Mouse (Mus musculus) thymus, postnatal 14 days (tissue): ENCODE results near the gene Ptchd4.

Experiments used
- DNase-seq: peaks from one replicate; pipeline ENCODE4 v3.0.0; 2021

The Ptchd4 gene

GRCm38 (mm10) chr17:42315669-42316611, at the start of gene Ptchd4:
TSS of gene Ptchd4 (plus strand) at chr17:42315947.
- no peak for DNase-seq

GRCm38 (mm10) chr17:42276861-42277260, 38.9 kb upstream of the Ptchd4 start:
- no peak for DNase-seq

- no peak for DNase-seq
These were observed 31.4 kb upstream of the Ptchd4 start for GRCm38 (mm10) chr17:42284391-42284790.

GRCm38 (mm10) chr17:42286255-42286654, 29.5 kb upstream of the Ptchd4 start:
- no peak for DNase-seq

GRCm38 (mm10) chr17:42290341-42290740, 25.4 kb upstream of the Ptchd4 start:
- no peak for DNase-seq

GRCm38 (mm10) chr17:42291793-42292192, 24.0 kb upstream of the Ptchd4 start:
- DNase-seq: no peak

GRCm38 (mm10) chr17:42297986-42298385, 17.8 kb upstream of the Ptchd4 start:
- no peak for DNase-seq

GRCm38 (mm10) chr17:42299681-42300080, 16.1 kb upstream of the Ptchd4 start:
- no peak for DNase-seq

- no peak for DNase-seq
These were observed 12.6 kb upstream of the Ptchd4 start for GRCm38 (mm10) chr17:42303062-42303577.

GRCm38 (mm10) chr17:42304262-42304661, 11.5 kb upstream of the Ptchd4 start:
- no peak for DNase-seq

- no peak for DNase-seq
These were observed 8.7 kb upstream of the Ptchd4 start for GRCm38 (mm10) chr17:42307001-42307400.

GRCm38 (mm10) chr17:42310136-42310535, 5.6 kb upstream of the Ptchd4 start:
- no peak for DNase-seq

- DNase-seq: no peak
These were observed 850 bp downstream of the Ptchd4 start for GRCm38 (mm10) chr17:42316612-42316982.

- DNase-seq: no peak
These were observed 20.0 kb downstream of the Ptchd4 start for GRCm38 (mm10) chr17:42335787-42336186.

- DNase-seq: no peak
These were observed 20.8 kb downstream of the Ptchd4 start for GRCm38 (mm10) chr17:42336571-42336970.

- DNase-seq: no peak
These were observed 30.3 kb downstream of the Ptchd4 start for GRCm38 (mm10) chr17:42346027-42346426.

- no peak for DNase-seq
These were observed 42.7 kb downstream of the Ptchd4 start for GRCm38 (mm10) chr17:42358481-42358880.

GRCm38 (mm10) chr17:42363085-42363710, 47.5 kb downstream of the Ptchd4 start:
- DNase-seq: no peak

GRCm38 (mm10) chr17:42364716-42365115, 49.0 kb downstream of the Ptchd4 start:
- no peak for DNase-seq

GRCm38 (mm10) chr17:42374881-42375280, 59.1 kb downstream of the Ptchd4 start:
- DNase-seq: no peak

GRCm38 (mm10) chr17:42393086-42393485, 77.3 kb downstream of the Ptchd4 start:
- no peak for DNase-seq

GRCm38 (mm10) chr17:42395299-42395698, 79.6 kb downstream of the Ptchd4 start:
- DNase-seq: no peak

GRCm38 (mm10) chr17:42418449-42418848, 102.7 kb downstream of the Ptchd4 start:
- no peak for DNase-seq

- no peak for DNase-seq
These were observed 112.2 kb downstream of the Ptchd4 start for GRCm38 (mm10) chr17:42427961-42428360.
